Mouse (Mus musculus) midbrain, embryonic 14.5 days (tissue): ENCODE data around the gene Dok5. TPM values are rescaled to one million over a fixed set of nuclear protein-coding genes. Genes with fewer than 3 reads are reported as not detected.

Experiments used
- ATAC-seq: fragments of 200-750 bp; cut with Nextera tagmentation; 2 replicates; pipeline ENCODE4 v1.8.0; 2017; ENCODE audit warnings: moderate number of reproducible peaks, moderate library complexity; ENCODE audit not compliant: low FRiP score, low TSS enrichment
- DNase-seq: peaks from one replicate; pipeline ENCODE4 v3.0.0-alpha.2; 2015
- H3K27ac ChIP-seq: fragments of 300-500 bp; sonication (generic); replicated peaks from 2 replicates; pipeline ENCODE4 v1.5.1; 2014; ENCODE audit warnings: mild to moderate bottlenecking, low read depth, low read length, moderate library complexity
- H3K27me3 ChIP-seq: fragments of 300-500 bp; sonication (generic); 2 replicates; pipeline ENCODE4 v1.6.1; 2014; ENCODE audit warnings: low read length, control low read depth, mixed read lengths; ENCODE audit not compliant: control insufficient read depth, insufficient read depth
- H3K36me3 ChIP-seq: fragments of 300-500 bp; sonication (generic); 2 replicates; pipeline ENCODE4 v1.6.1; 2014; ENCODE audit warnings: low read length, control low read depth; ENCODE audit not compliant: control insufficient read depth, insufficient read depth
- H3K4me1 ChIP-seq: fragments of 300-500 bp; sonication (generic); 2 replicates; pipeline ENCODE4 v1.6.1; 2014; ENCODE audit warnings: mild to moderate bottlenecking, antibody characterized with exemption, low read length, control low read depth; ENCODE audit not compliant: control insufficient read depth, insufficient read depth
- H3K4me2 ChIP-seq: fragments of 300-500 bp; sonication (generic); 2 replicates; pipeline ENCODE4 v1.6.1; 2014; ENCODE audit warnings: mild to moderate bottlenecking, low read length, moderate library complexity
- H3K4me3 ChIP-seq: fragments of 300-500 bp; sonication (generic); replicated peaks from 2 replicates; pipeline ENCODE4 v1.5.1; 2014; ENCODE audit warnings: low read depth, low read length
- H3K9ac ChIP-seq: fragments of 300-500 bp; sonication (generic); replicated peaks from 2 replicates; pipeline ENCODE4 v1.6.1; 2014; ENCODE audit warnings: mild to moderate bottlenecking, low read length, moderate library complexity
- H3K9me3 ChIP-seq: fragments of 300-500 bp; sonication (generic); 2 replicates; pipeline ENCODE4 v1.6.1; 2016; ENCODE audit warnings: low read length, control low read depth, mixed read lengths; ENCODE audit not compliant: control insufficient read depth
- WGBS: fragments of 180-500 bp; shearing (Covaris S2); extraction: QIAGEN DNeasy Blood & Tissue Kit; methylation state at CpG from one replicate; pipeline ENCODE4 v1.1.7; 2014; 5-methylcytosine and 5-hydroxymethylcytosine counted together
- polyA plus RNA-seq: library from polyadenylated mRNA; unstranded; fragments of >200 nt; fragmentation: Nextera tagmentation; extraction: Ambion mirVana; gene quantifications from 2 replicates; pipeline ENCODE4 v1.2.1, GENCODE M21; 2014

Dok5 gene
- polyA plus RNA-seq, 1 experiment from 2014 or later, result 43.0 TPM

GRCm38 (mm10) chr2:170845511-170845910 lies 113.9 kb downstream of the Dok5 start:
- Histone ChIP-seq H3K27me3 (no peaks in the 10 kb centered on the region), H3K9me3 (no peaks in the 10 kb centered on the region), H3K27ac (no peak overlapping the region), H3K4me3 (no peak overlapping the region), H3K4me2 (no peak overlapping the region), H3K9ac (no peak overlapping the region), H3K36me3 (no peaks in the 10 kb centered on the region), H3K4me1 (no peaks in the 10 kb centered on the region)
- ATAC-seq (no peak), DNase-seq (no peak)
- WGBS, result 86% methylated on average over 10 of the region's 10 CpGs

GRCm38 (mm10) chr2:170850058-170850457 lies 118.5 kb downstream of the Dok5 start:
- Histone ChIP-seq H3K27me3 (no peaks in the 10 kb centered on the region), H3K27ac (no peak overlapping the region), H3K9me3 (no peaks in the 10 kb centered on the region), H3K4me1 (no peaks in the 10 kb centered on the region), H3K4me3 (no peak overlapping the region), H3K36me3 (no peaks in the 10 kb centered on the region), H3K9ac (no peak overlapping the region), H3K4me2 (no peak overlapping the region)
- DNase-seq (no peak), ATAC-seq (no peak)
- 98% methylated on average over 4 of the region's 4 CpGs for WGBS

GRCm38 (mm10) chr2:170852337-170852736 lies 120.7 kb downstream of the Dok5 start:
- no peak overlapping the region for H3K27ac ChIP-seq
- no peaks in the 10 kb centered on the region for H3K27me3 ChIP-seq
- no peak for DNase-seq
- no peak overlapping the region for H3K4me3 ChIP-seq
- H3K36me3 ChIP-seq, result no peaks in the 10 kb centered on the region
- H3K4me1 ChIP-seq, result no peaks in the 10 kb centered on the region
- no peak overlapping the region for H3K4me2 ChIP-seq
- no peaks in the 10 kb centered on the region for H3K9me3 ChIP-seq
- 96% methylated on average over 6 of the region's 6 CpGs for WGBS
- ATAC-seq, result no peak
- H3K9ac ChIP-seq, result no peak overlapping the region

GRCm38 (mm10) chr2:170855210-170855609 lies 123.6 kb downstream of the Dok5 start:
- H3K4me2 ChIP-seq, result no peak overlapping the region
- DNase-seq, result no peak
- no peaks in the 10 kb centered on the region for H3K36me3 ChIP-seq
- H3K4me3 ChIP-seq, result no peak overlapping the region
- 34% methylated on average over 3 of the region's 3 CpGs for WGBS
- H3K27me3 ChIP-seq, result no peaks in the 10 kb centered on the region
- ATAC-seq, result no peak
- no peaks in the 10 kb centered on the region for H3K4me1 ChIP-seq
- H3K27ac ChIP-seq, result no peak overlapping the region
- no peaks in the 10 kb centered on the region for H3K9me3 ChIP-seq
- no peak overlapping the region for H3K9ac ChIP-seq

- 80% methylated on average over 5 of the region's 5 CpGs for WGBS
- Histone ChIP-seq H3K9ac (no peak overlapping the region), H3K4me3 (no peak overlapping the region), H3K4me2 (no peak overlapping the region), H3K27ac (no peak overlapping the region), H3K27me3 (no peaks in the 10 kb centered on the region), H3K36me3 (no peaks in the 10 kb centered on the region), H3K9me3 (no peaks in the 10 kb centered on the region), H3K4me1 (no peaks in the 10 kb centered on the region)
- ATAC-seq (no peak), DNase-seq (no peak)
Observed at GRCm38 (mm10) chr2:170856085-170856484, 124.5 kb downstream of the Dok5 start.

- Histone ChIP-seq H3K4me2 (no peak overlapping the region), H3K27ac (no peak overlapping the region), H3K9ac (no peak overlapping the region), H3K27me3 (no peaks in the 10 kb centered on the region), H3K36me3 (no peaks in the 10 kb centered on the region), H3K9me3 (no peaks in the 10 kb centered on the region), H3K4me1 (no peaks in the 10 kb centered on the region), H3K4me3 (no peak overlapping the region)
- no peak for ATAC-seq
- no peak for DNase-seq
- 42% methylated on average over 7 of the region's 7 CpGs for WGBS
Observed at GRCm38 (mm10) chr2:170857507-170857906, 125.9 kb downstream of the Dok5 start.

- no peaks in the 10 kb centered on the region for H3K4me1 ChIP-seq
- no peak overlapping the region for H3K4me3 ChIP-seq
- no peak overlapping the region for H3K27ac ChIP-seq
- no peak overlapping the region for H3K9ac ChIP-seq
- H3K27me3 ChIP-seq, result no peaks in the 10 kb centered on the region
- ATAC-seq (no peak), DNase-seq (no peak)
- 28% methylated on average over 3 of the region's 3 CpGs for WGBS
- no peak overlapping the region for H3K4me2 ChIP-seq
- H3K36me3 ChIP-seq, result no peaks in the 10 kb centered on the region
- no peaks in the 10 kb centered on the region for H3K9me3 ChIP-seq
Observed at GRCm38 (mm10) chr2:170858640-170859039, 127.0 kb downstream of the Dok5 start.

GRCm38 (mm10) chr2:170860576-170860975 lies 129.0 kb downstream of the Dok5 start:
- Histone ChIP-seq H3K9me3 (no peaks in the 10 kb centered on the region), H3K4me2 (no peak overlapping the region), H3K4me1 (no peaks in the 10 kb centered on the region), H3K9ac (no peak overlapping the region), H3K4me3 (no peak overlapping the region), H3K27me3 (no peaks in the 10 kb centered on the region), H3K27ac (no peak overlapping the region), H3K36me3 (no peaks in the 10 kb centered on the region)
- ATAC-seq, result no peak
- WGBS, result 68% methylated on average over 4 of the region's 4 CpGs
- DNase-seq, result no peak

- Histone ChIP-seq H3K27ac (no peak overlapping the region), H3K36me3 (no peaks in the 10 kb centered on the region), H3K4me1 (no peaks in the 10 kb centered on the region), H3K4me2 (no peak overlapping the region), H3K27me3 (no peaks in the 10 kb centered on the region), H3K4me3 (no peak overlapping the region), H3K9me3 (no peaks in the 10 kb centered on the region), H3K9ac (no peak overlapping the region)
- no peak for DNase-seq
- 81% methylated on average over 9 of the region's 9 CpGs for WGBS
- no peak for ATAC-seq
Observed at GRCm38 (mm10) chr2:170862799-170863198, 131.2 kb downstream of the Dok5 start.
